Mouse (Mus musculus): ENCODE results near the gene Tfip11. TPM values are rescaled to one million over a fixed set of nuclear protein-coding genes. Genes with fewer than 3 reads are reported as not detected.

Gene Tfip11
- polyA plus RNA-seq, 1 experiment from 2014 or later, result 24.9 TPM

- H3K27me3 ChIP-seq (ENCODE audit: control insufficient read depth, insufficient read depth, low read length), result no peaks in the 10 kb centered on the region
- H3K4me2 ChIP-seq (replicated peaks), result no peak overlapping the region
- no peak overlapping the region for H3K9ac ChIP-seq
- ATAC-seq (ENCODE audit: low FRiP score), result no peak
- H3K9me3 ChIP-seq (ENCODE audit: control insufficient read depth, low read length), result no peaks in the 10 kb centered on the region
- no peak for DNase-seq (ENCODE audit: low spot score)
- no peaks in the 10 kb centered on the region for H3K36me3 ChIP-seq (replicated peaks; ENCODE audit: control insufficient read depth, insufficient read depth)
- H3K4me1 ChIP-seq (replicated peaks; ENCODE audit: control insufficient read depth, insufficient read depth, low read length), result peaks cover 11% of the 10 kb centered on the region; the same call in 1 of the 2 replicates
- H3K4me3 ChIP-seq (replicated peaks; ENCODE audit: low read length), result no peak overlapping the region
- WGBS, result 75% methylated on average over 6 of the region's 6 CpGs
- peak overlapping the region; percentile 14; the same call in 1 of the 2 replicates for H3K27ac ChIP-seq
Observed at GRCm38 (mm10) chr5:112296404-112297181, 29.6 kb upstream of the Tfip11 start.

GRCm38 (mm10) chr5:112297257-112297656, 28.9 kb upstream of the Tfip11 start:
- Histone ChIP-seq H3K36me3 (replicated peaks; ENCODE audit: control insufficient read depth, insufficient read depth) (no peaks in the 10 kb centered on the region), H3K27ac (peak overlapping the region; percentile 14; the same call in 1 of the 2 replicates), H3K27me3 (ENCODE audit: control insufficient read depth, insufficient read depth, low read length) (no peaks in the 10 kb centered on the region), H3K4me1 (replicated peaks; ENCODE audit: control insufficient read depth, insufficient read depth, low read length) (peaks cover 11% of the 10 kb centered on the region; the same call in 1 of the 2 replicates), H3K4me3 (replicated peaks; ENCODE audit: low read length) (no peak overlapping the region), H3K9ac (no peak overlapping the region), H3K4me2 (replicated peaks) (no peak overlapping the region), H3K9me3 (ENCODE audit: control insufficient read depth, low read length) (no peaks in the 10 kb centered on the region)
- DNase-seq (ENCODE audit: low spot score) (no peak), ATAC-seq (ENCODE audit: low FRiP score) (no peak)
- WGBS, result 77% methylated on average over 2 of the region's 2 CpGs

- WGBS, result 91% methylated on average over 12 of the region's 12 CpGs
- Histone ChIP-seq H3K4me2 (replicated peaks) (no peak overlapping the region), H3K27me3 (ENCODE audit: control insufficient read depth, insufficient read depth, low read length) (no peaks in the 10 kb centered on the region), H3K9ac (no peak overlapping the region), H3K9me3 (ENCODE audit: control insufficient read depth, low read length) (no peaks in the 10 kb centered on the region), H3K36me3 (replicated peaks; ENCODE audit: control insufficient read depth, insufficient read depth) (no peaks in the 10 kb centered on the region), H3K4me3 (replicated peaks; ENCODE audit: low read length) (no peak overlapping the region), H3K27ac (no peak overlapping the region), H3K4me1 (replicated peaks; ENCODE audit: control insufficient read depth, insufficient read depth, low read length) (peaks cover 11% of the 10 kb centered on the region; the same call in 1 of the 2 replicates)
- ATAC-seq (ENCODE audit: low FRiP score) (no peak), DNase-seq (ENCODE audit: low spot score) (no peak)
Observed at GRCm38 (mm10) chr5:112298226-112298988, 27.8 kb upstream of the Tfip11 start.

- DNase-seq (ENCODE audit: low spot score) (no peak), ATAC-seq (ENCODE audit: low FRiP score) (no peak)
- Histone ChIP-seq H3K9me3 (ENCODE audit: control insufficient read depth, low read length) (no peaks in the 10 kb centered on the region), H3K27me3 (ENCODE audit: control insufficient read depth, insufficient read depth, low read length) (no peaks in the 10 kb centered on the region), H3K4me3 (replicated peaks; ENCODE audit: low read length) (no peak overlapping the region), H3K27ac (no peak overlapping the region), H3K4me1 (replicated peaks; ENCODE audit: control insufficient read depth, insufficient read depth, low read length) (peaks cover 11% of the 10 kb centered on the region; the same call in 1 of the 2 replicates), H3K36me3 (replicated peaks; ENCODE audit: control insufficient read depth, insufficient read depth) (no peaks in the 10 kb centered on the region), H3K4me2 (replicated peaks) (no peak overlapping the region), H3K9ac (no peak overlapping the region)
- 85% methylated on average over 4 of the region's 4 CpGs for WGBS
Observed at GRCm38 (mm10) chr5:112299399-112299798, 26.8 kb upstream of the Tfip11 start.

GRCm38 (mm10) chr5:112300112-112300511, 26.0 kb upstream of the Tfip11 start:
- WGBS, result 79% methylated on average over 2 of the region's 2 CpGs
- Histone ChIP-seq H3K9ac (no peak overlapping the region), H3K4me2 (replicated peaks) (no peak overlapping the region), H3K27ac (no peak overlapping the region), H3K4me3 (replicated peaks; ENCODE audit: low read length) (no peak overlapping the region), H3K4me1 (replicated peaks; ENCODE audit: control insufficient read depth, insufficient read depth, low read length) (0 out of 2 replicates have a peak, but pooled peaks cover 6% of the 10 kb centered on the region), H3K27me3 (ENCODE audit: control insufficient read depth, insufficient read depth, low read length) (no peaks in the 10 kb centered on the region), H3K36me3 (replicated peaks; ENCODE audit: control insufficient read depth, insufficient read depth) (no peaks in the 10 kb centered on the region), H3K9me3 (ENCODE audit: control insufficient read depth, low read length) (no peaks in the 10 kb centered on the region)
- DNase-seq (ENCODE audit: low spot score) (no peak), ATAC-seq (ENCODE audit: low FRiP score) (no peak)

GRCm38 (mm10) chr5:112300721-112301308, 25.3 kb upstream of the Tfip11 start:
- no peaks in the 10 kb centered on the region for H3K36me3 ChIP-seq (replicated peaks; ENCODE audit: control insufficient read depth, insufficient read depth)
- no peak overlapping the region for H3K4me3 ChIP-seq (replicated peaks; ENCODE audit: low read length)
- 89% methylated on average over 6 of the region's 6 CpGs for WGBS
- H3K4me1 ChIP-seq (replicated peaks; ENCODE audit: control insufficient read depth, insufficient read depth, low read length), result 0 out of 2 replicates have a peak, but pooled peaks cover 2% of the 10 kb centered on the region
- H3K9ac ChIP-seq, result no peak overlapping the region
- DNase-seq (ENCODE audit: low spot score) (no peak), ATAC-seq (ENCODE audit: low FRiP score) (no peak)
- H3K4me2 ChIP-seq (replicated peaks), result no peak overlapping the region
- H3K27me3 ChIP-seq (ENCODE audit: control insufficient read depth, insufficient read depth, low read length), result no peaks in the 10 kb centered on the region
- no peak overlapping the region for H3K27ac ChIP-seq
- no peaks in the 10 kb centered on the region for H3K9me3 ChIP-seq (ENCODE audit: control insufficient read depth, low read length)

- DNase-seq (ENCODE audit: low spot score) (no peak), ATAC-seq (ENCODE audit: low FRiP score) (no peak)
- Histone ChIP-seq H3K36me3 (replicated peaks; ENCODE audit: control insufficient read depth, insufficient read depth) (no peaks in the 10 kb centered on the region), H3K27me3 (ENCODE audit: control insufficient read depth, insufficient read depth, low read length) (no peaks in the 10 kb centered on the region), H3K27ac (no peak overlapping the region), H3K4me3 (replicated peaks; ENCODE audit: low read length) (no peak overlapping the region), H3K9ac (no peak overlapping the region), H3K4me1 (replicated peaks; ENCODE audit: control insufficient read depth, insufficient read depth, low read length) (0 out of 2 replicates have a peak, but pooled peaks cover 2% of the 10 kb centered on the region), H3K4me2 (replicated peaks) (no peak overlapping the region), H3K9me3 (ENCODE audit: control insufficient read depth, low read length) (no peaks in the 10 kb centered on the region)
- 86% methylated on average over 4 of the region's 4 CpGs for WGBS
Observed at GRCm38 (mm10) chr5:112301694-112302093, 24.5 kb upstream of the Tfip11 start.

GRCm38 (mm10) chr5:112302310-112302709, 23.8 kb upstream of the Tfip11 start:
- Histone ChIP-seq H3K9me3 (ENCODE audit: control insufficient read depth, low read length) (no peaks in the 10 kb centered on the region), H3K27ac (no peak overlapping the region), H3K4me3 (replicated peaks; ENCODE audit: low read length) (no peak overlapping the region), H3K9ac (no peak overlapping the region), H3K4me1 (replicated peaks; ENCODE audit: control insufficient read depth, insufficient read depth, low read length) (no peaks in the 10 kb centered on the region), H3K4me2 (replicated peaks) (no peak overlapping the region), H3K27me3 (ENCODE audit: control insufficient read depth, insufficient read depth, low read length) (no peaks in the 10 kb centered on the region), H3K36me3 (replicated peaks; ENCODE audit: control insufficient read depth, insufficient read depth) (peaks cover 2% of the 10 kb centered on the region)
- ATAC-seq (ENCODE audit: low FRiP score) (no peak), DNase-seq (ENCODE audit: low spot score) (no peak)
- 84% methylated on average over 5 of the region's 5 CpGs for WGBS

GRCm38 (mm10) chr5:112305842-112306241, 20.3 kb upstream of the Tfip11 start:
- H3K9ac ChIP-seq, result no peak overlapping the region
- 72% methylated on average over 5 of the region's 5 CpGs for WGBS

More at GRCm38 (mm10) chr5:112305842-112306241, 20.3 kb upstream of the Tfip11 start:
- no peak overlapping the region for H3K27ac ChIP-seq
- no peaks in the 10 kb centered on the region for H3K9me3 ChIP-seq (ENCODE audit: control insufficient read depth, low read length)
- no peak for DNase-seq (ENCODE audit: low spot score)
- H3K4me1 ChIP-seq (replicated peaks; ENCODE audit: control insufficient read depth, insufficient read depth, low read length), result no peaks in the 10 kb centered on the region
- ATAC-seq (ENCODE audit: low FRiP score), result no peak
- H3K27me3 ChIP-seq (ENCODE audit: control insufficient read depth, insufficient read depth, low read length), result no peaks in the 10 kb centered on the region
- no peak overlapping the region for H3K4me3 ChIP-seq (replicated peaks; ENCODE audit: low read length)
- peaks cover 33% of the 10 kb centered on the region for H3K36me3 ChIP-seq (replicated peaks; ENCODE audit: control insufficient read depth, insufficient read depth)
- H3K4me2 ChIP-seq (replicated peaks), result no peak overlapping the region
